Comparison of ENCODE assay signal across 22 mouse cellular contexts in the genomic region with DNA sequence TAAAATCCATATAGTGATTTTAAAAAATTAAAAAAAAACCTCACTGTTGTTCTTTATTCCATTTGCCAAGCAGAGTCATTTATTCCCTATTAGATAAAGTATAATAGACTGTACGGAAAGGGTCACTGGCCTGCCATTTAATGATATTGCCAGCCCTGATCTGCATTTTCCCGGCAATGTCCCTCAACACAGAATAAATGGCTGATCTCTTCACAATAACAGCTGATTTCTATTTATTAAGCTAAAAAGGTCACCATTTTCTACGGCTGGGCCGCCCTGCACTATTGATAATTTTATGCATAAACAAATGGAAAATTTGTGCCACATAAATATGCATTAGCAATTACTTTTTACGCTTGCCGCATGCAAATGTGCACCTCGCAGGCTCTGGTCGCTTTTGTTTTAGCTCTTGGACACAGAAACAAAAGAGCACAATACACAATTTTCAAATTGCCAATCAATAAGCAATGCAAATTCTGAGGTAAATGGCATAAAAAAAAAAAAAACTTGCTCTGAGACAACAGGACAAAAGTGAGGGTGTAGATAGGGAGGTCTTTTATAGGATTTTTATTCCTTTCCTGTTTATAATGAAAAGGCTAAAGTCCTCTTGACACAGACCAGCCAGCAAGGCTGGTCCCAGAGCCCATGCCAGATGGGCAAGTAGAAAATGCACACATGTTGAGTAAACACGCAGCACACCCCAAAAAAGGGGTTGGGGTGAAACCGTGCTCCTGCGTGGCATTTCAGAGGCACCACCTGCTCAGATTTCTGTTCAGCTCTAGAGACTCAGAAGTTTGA.
DNase-seq lines count a peak whose midpoint lies in the region; ATAC-seq and TF ChIP-seq lines count a peak whose summit lies in the region.
"Had no signal": no experiment of that assay in that cellular context is flagged by ENCODE, and none has a peak within 500 bp of the region (broad histone marks: within the 10 kb centered on the region; RNA-seq: fewer than 3 reads in every experiment).

No protein-coding gene starts in this region.

- H3K9ac ChIP-seq in hindbrain, embryonic 12.5 days = no peak overlapping the region
- no peak overlapping the region for H3K9ac ChIP-seq in hindbrain, embryonic 16.5 days (ENCODE audit: low read depth, low read length)
- H3K9ac ChIP-seq in midbrain, embryonic 12.5 days (replicated peaks) = no peak overlapping the region
- no peak overlapping the region for H3K9ac ChIP-seq in midbrain, postnatal 0 days (replicated peaks; ENCODE audit: low read length, poor library complexity, severe bottlenecking)
- no peak overlapping the region for H3K9ac ChIP-seq in hindbrain, postnatal 0 days (replicated peaks; ENCODE audit: low read length)
- no peak overlapping the region for H3K9ac ChIP-seq in liver, embryonic 16.5 days (ENCODE audit: low read depth, low read length)
- H3K9ac ChIP-seq: embryonic facial prominence, embryonic 15.5 days; heart, embryonic 12.5 days had no signal

- peaks cover 12% of the 10 kb centered on the region; the same call in 1 of the 2 replicates for H3K4me1 ChIP-seq in hindbrain, embryonic 12.5 days
- peaks cover 3% of the 10 kb centered on the region; the same call in 1 of the 2 replicates for H3K4me1 ChIP-seq in hindbrain, embryonic 16.5 days (ENCODE audit: control insufficient read depth, insufficient read depth, low read depth, low read length)
- peaks cover 10% of the 10 kb centered on the region for H3K4me1 ChIP-seq in midbrain, embryonic 12.5 days
- H3K4me1 ChIP-seq in midbrain, postnatal 0 days (ENCODE audit: insufficient read depth, low read length) = no peaks in the 10 kb centered on the region
- H3K4me1 ChIP-seq in hindbrain, postnatal 0 days (ENCODE audit: insufficient read depth, low read length) = no peaks in the 10 kb centered on the region
- H3K4me1 ChIP-seq in liver, embryonic 16.5 days (ENCODE audit: control insufficient read depth, low read depth, low read length) = no peaks in the 10 kb centered on the region
- H3K4me1 ChIP-seq: embryonic facial prominence, embryonic 15.5 days; heart, embryonic 12.5 days; midbrain, embryonic 10.5 days had no signal

- no peak for DNase-seq in midbrain, postnatal 0 days (ENCODE audit: low spot score)
- DNase-seq in hindbrain, postnatal 0 days (ENCODE audit: low spot score) = no peak
- DNase-seq in thymus, postnatal 4 days = no peak
- DNase-seq in ovary, postnatal 36 days (ENCODE audit: low spot score) = no peak
- DNase-seq: adrenal gland, postnatal 25 days; B cell, adult 2 months; cerebellum, adult 11-12 months; cerebellum, postnatal 25 days; heart, postnatal 14 days; kidney, adult 18-20 months; layer of hippocampus, postnatal 36 days; retina, postnatal 1 day; thymus, postnatal 14 days had no signal

- no peaks in the 10 kb centered on the region for H3K9me3 ChIP-seq in hindbrain, embryonic 12.5 days (replicated peaks)
- H3K9me3 ChIP-seq in hindbrain, embryonic 16.5 days (ENCODE audit: control insufficient read depth, low read length) = no peaks in the 10 kb centered on the region
- no peaks in the 10 kb centered on the region for H3K9me3 ChIP-seq in midbrain, embryonic 12.5 days
- H3K9me3 ChIP-seq in midbrain, postnatal 0 days (ENCODE audit: low read length) = no peaks in the 10 kb centered on the region
- H3K9me3 ChIP-seq in hindbrain, postnatal 0 days (ENCODE audit: low read length) = no peaks in the 10 kb centered on the region
- no peaks in the 10 kb centered on the region for H3K9me3 ChIP-seq in liver, embryonic 16.5 days (replicated peaks; ENCODE audit: control insufficient read depth, low read length)
- H3K9me3 ChIP-seq: embryonic facial prominence, embryonic 15.5 days; heart, embryonic 12.5 days; midbrain, embryonic 10.5 days had no signal

- ATAC-seq in hindbrain, embryonic 12.5 days (ENCODE audit: low FRiP score) = peak; percentile 58; the same call in 1 of the 2 replicates
- ATAC-seq in hindbrain, embryonic 16.5 days = no peak
- ATAC-seq in midbrain, embryonic 12.5 days (ENCODE audit: low FRiP score, low read depth) = no peak
- no peak for ATAC-seq in midbrain, postnatal 0 days (ENCODE audit: low FRiP score)
- ATAC-seq in hindbrain, postnatal 0 days = no peak
- ATAC-seq in liver, embryonic 16.5 days (ENCODE audit: low read depth) = peak; percentile 50; the same call in 1 of the 2 replicates

- peak overlapping the region; percentile 50; the same call in 1 of the 2 replicates for H3K27ac ChIP-seq in hindbrain, embryonic 12.5 days
- no peak overlapping the region for H3K27ac ChIP-seq in hindbrain, embryonic 16.5 days (ENCODE audit: low read depth, low read length)
- H3K27ac ChIP-seq in midbrain, embryonic 12.5 days (replicated peaks) = peak overlapping the region; percentile 39
- no peak overlapping the region for H3K27ac ChIP-seq in midbrain, postnatal 0 days (ENCODE audit: low read depth, low read length)
- no peak overlapping the region for H3K27ac ChIP-seq in hindbrain, postnatal 0 days
- peak overlapping the region; percentile 74 for H3K27ac ChIP-seq in liver, embryonic 16.5 days (ENCODE audit: low read length)
- H3K27ac ChIP-seq: embryonic facial prominence, embryonic 15.5 days; kidney, postnatal 0 days; macrophage; midbrain, embryonic 10.5 days had no signal

- WGBS in hindbrain, embryonic 12.5 days = 45% methylated on average over 11 of the region's 11 CpGs
- WGBS in hindbrain, embryonic 16.5 days = 34% methylated on average over 11 of the region's 11 CpGs
- WGBS in midbrain, embryonic 12.5 days = 68% methylated on average over 11 of the region's 11 CpGs
- WGBS in midbrain, postnatal 0 days = 60% methylated on average over 11 of the region's 11 CpGs
- 44% methylated on average over 11 of the region's 11 CpGs for WGBS in hindbrain, postnatal 0 days
- WGBS in liver, embryonic 16.5 days (ENCODE audit: insufficient replicate concordance) = 66% methylated on average over 11 of the region's 11 CpGs

- H3K4me3 ChIP-seq in hindbrain, embryonic 12.5 days = no peak overlapping the region
- no peak overlapping the region for H3K4me3 ChIP-seq in hindbrain, embryonic 16.5 days (ENCODE audit: low read length)
- no peak overlapping the region for H3K4me3 ChIP-seq in midbrain, embryonic 12.5 days
- no peak overlapping the region for H3K4me3 ChIP-seq in midbrain, postnatal 0 days (ENCODE audit: low read depth, low read length)
- H3K4me3 ChIP-seq in hindbrain, postnatal 0 days (ENCODE audit: low read length) = no peak overlapping the region
- H3K4me3 ChIP-seq in liver, embryonic 16.5 days (ENCODE audit: low read depth, low read length) = no peak overlapping the region
- H3K4me3 ChIP-seq: embryonic facial prominence, embryonic 15.5 days; heart, embryonic 12.5 days; midbrain, embryonic 10.5 days had no signal

- TF ChIP-seq CTCF in midbrain, postnatal 0 days (IDR thresholded peaks at IDR 0.05) = no peak
- no peak for TF ChIP-seq CTCF in hindbrain, postnatal 0 days (IDR thresholded peaks at IDR 0.05; ENCODE audit: low read depth)

- no peaks in the 10 kb centered on the region for H3K36me3 ChIP-seq in hindbrain, embryonic 12.5 days
- no peaks in the 10 kb centered on the region for H3K36me3 ChIP-seq in hindbrain, embryonic 16.5 days (ENCODE audit: control insufficient read depth, insufficient read depth, low read length)
- no peaks in the 10 kb centered on the region for H3K36me3 ChIP-seq in midbrain, embryonic 12.5 days
- no peaks in the 10 kb centered on the region for H3K36me3 ChIP-seq in midbrain, postnatal 0 days (ENCODE audit: insufficient read depth, low read length)
- no peaks in the 10 kb centered on the region for H3K36me3 ChIP-seq in hindbrain, postnatal 0 days (ENCODE audit: insufficient read depth, low read length)
- no peaks in the 10 kb centered on the region for H3K36me3 ChIP-seq in liver, embryonic 16.5 days (ENCODE audit: control insufficient read depth, insufficient read depth)
- H3K36me3 ChIP-seq: embryonic facial prominence, embryonic 15.5 days; heart, embryonic 12.5 days; midbrain, embryonic 10.5 days had no signal

- H3K4me2 ChIP-seq in hindbrain, embryonic 12.5 days (replicated peaks) = no peak overlapping the region
- H3K4me2 ChIP-seq in hindbrain, embryonic 16.5 days (ENCODE audit: low read length) = no peak overlapping the region
- H3K4me2 ChIP-seq in midbrain, embryonic 12.5 days (replicated peaks) = no peak overlapping the region
- no peak overlapping the region for H3K4me2 ChIP-seq in midbrain, postnatal 0 days (ENCODE audit: low read depth, low read length, poor library complexity, severe bottlenecking)
- peak overlapping the region; percentile 18; the same call in 1 of the 2 replicates for H3K4me2 ChIP-seq in hindbrain, postnatal 0 days (ENCODE audit: low read depth, low read length)
- H3K4me2 ChIP-seq in liver, embryonic 16.5 days (ENCODE audit: low read depth, low read length) = peak overlapping the region; percentile 41
- H3K4me2 ChIP-seq: embryonic facial prominence, embryonic 15.5 days; heart, embryonic 12.5 days had no signal

- no peaks in the 10 kb centered on the region for H3K27me3 ChIP-seq in hindbrain, embryonic 12.5 days
- H3K27me3 ChIP-seq in hindbrain, embryonic 16.5 days (replicated peaks; ENCODE audit: control insufficient read depth, insufficient read depth, low read length) = no peaks in the 10 kb centered on the region
- H3K27me3 ChIP-seq in midbrain, embryonic 12.5 days = no peaks in the 10 kb centered on the region
- H3K27me3 ChIP-seq in midbrain, postnatal 0 days (ENCODE audit: insufficient read depth, low read length) = no peaks in the 10 kb centered on the region
- no peaks in the 10 kb centered on the region for H3K27me3 ChIP-seq in hindbrain, postnatal 0 days (ENCODE audit: insufficient read depth, low read length)
- no peaks in the 10 kb centered on the region for H3K27me3 ChIP-seq in liver, embryonic 16.5 days (ENCODE audit: control insufficient read depth, insufficient read depth, low read depth, low read length)
- H3K27me3 ChIP-seq: embryonic facial prominence, embryonic 15.5 days; heart, embryonic 12.5 days had no signal

Comparison
In these comparisons a context has a peak if more than half of its experiments do, and no peak if none do; other contexts are left out.
1. ATAC-seq: peak in hindbrain, embryonic 12.5 days (single experiment) and liver, embryonic 16.5 days (single experiment); none in hindbrain, embryonic 16.5 days (single experiment), midbrain, embryonic 12.5 days (single experiment), midbrain, postnatal 0 days (single experiment) and hindbrain, postnatal 0 days (single experiment).
2. H3K27ac ChIP-seq: peak in hindbrain, embryonic 12.5 days (single experiment), midbrain, embryonic 12.5 days (single experiment) and liver, embryonic 16.5 days (single experiment); none in hindbrain, embryonic 16.5 days (single experiment), midbrain, postnatal 0 days (single experiment) and hindbrain, postnatal 0 days (single experiment).
3. H3K4me2 ChIP-seq: peak in hindbrain, postnatal 0 days (single experiment) and liver, embryonic 16.5 days (single experiment); none in hindbrain, embryonic 12.5 days (single experiment), hindbrain, embryonic 16.5 days (single experiment), midbrain, embryonic 12.5 days (single experiment) and midbrain, postnatal 0 days (single experiment).